Mouse (Mus musculus) mouse embryonic stem cell (cell line): ENCODE measurements around the gene Olfr522.
"Not testable (repeated sequence)": the region's sequence is repeated elsewhere in the genome, so short reads cannot be mapped to it uniquely, and the experiment has no call there.

Source experiments
- in situ Hi-C, 2 experiments: fragments of 300-500 bp; cut with MboI; formaldehyde crosslinking; loops; 1 replicate in 1 of 2; 3 replicates in 1 of 2; pipeline ENCODE4 v1.14.3; 2019 to 2020; ENCODE audit warnings: low sequenced_read_pairs in 2 of 2, low pct_unique_long_range_greater_than_20kb in 1 of 2, mixed read lengths in 1 of 2; ENCODE audit not compliant: unreplicated experiment in 1 of 2

Olfr522 gene

DNA sequence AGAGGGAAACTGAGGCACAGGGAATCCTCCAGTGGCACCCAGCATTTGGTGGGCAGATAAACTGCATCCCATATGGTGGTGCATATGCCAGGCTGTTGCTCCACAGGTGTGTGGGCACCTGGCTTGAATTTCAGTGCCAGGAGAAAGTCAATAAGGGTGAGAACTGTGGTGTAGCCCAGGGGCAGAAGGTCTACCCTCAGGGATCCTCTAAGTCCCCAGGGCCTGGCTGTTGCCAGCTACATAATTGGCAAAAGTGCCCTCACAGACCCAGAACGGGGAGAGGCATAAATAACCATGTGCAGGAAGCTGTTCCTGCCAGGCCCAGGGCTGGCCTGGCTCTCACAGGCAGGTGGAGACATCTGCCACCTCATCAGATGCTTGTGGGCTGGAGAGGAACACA lies 8.4 kb upstream of the Olfr522 start, which contains the start of gene Olfr523:
TSS of gene Olfr523 (plus strand) at position 282 of the 400 bp plus-strand sequence.
- in situ Hi-C loops: no loop called here

GRCm38 (mm10) chr7:140170863-140171262 lies 6.3 kb upstream of the Olfr522 start:
- in situ Hi-C loops: no loop called here

DNA sequence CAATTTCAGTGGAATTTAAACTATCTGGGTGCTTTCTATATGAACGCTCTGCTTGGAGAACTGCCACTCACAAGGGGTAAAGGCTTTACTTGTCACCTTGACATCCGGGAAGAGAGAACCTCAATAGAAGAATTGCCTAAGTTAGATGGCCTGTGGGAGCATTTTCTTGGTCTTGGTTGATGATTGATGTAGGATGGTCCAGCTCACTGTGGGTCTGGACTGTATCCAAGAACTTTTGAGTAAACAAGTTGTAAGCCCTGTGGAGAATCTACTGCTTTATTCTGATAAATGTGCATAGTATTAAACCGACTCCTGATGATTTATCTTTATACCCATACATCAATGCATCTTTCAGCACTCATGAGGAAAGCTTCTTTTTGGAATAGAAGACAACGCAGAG lies 4.8 kb upstream of the Olfr522 start:
- in situ Hi-C loops: no loop called here

DNA sequence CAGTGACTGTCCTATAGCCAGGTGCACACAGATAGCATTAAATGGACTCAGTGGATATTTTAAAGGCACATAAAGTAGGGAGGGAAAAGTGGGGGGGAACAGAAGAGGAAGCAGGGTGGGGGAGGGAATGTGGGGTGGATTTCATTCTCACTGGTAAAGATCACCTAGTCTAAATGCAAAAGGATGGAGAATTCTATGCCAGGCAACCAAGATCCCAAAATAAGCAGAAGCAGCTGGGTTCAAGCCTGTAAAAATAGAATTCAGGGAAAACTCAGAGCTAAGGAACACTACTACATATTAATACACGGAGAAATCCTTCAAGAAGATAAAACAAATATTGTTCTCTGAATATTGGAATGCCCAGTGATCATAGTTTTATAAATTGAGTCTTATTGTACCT lies 3.4 kb upstream of the Olfr522 start:
- in situ Hi-C loops: no loop called here

- in situ Hi-C loops: no loop called here
Observed at GRCm38 (mm10) chr7:140160363-140160762, 4.2 kb downstream of the Olfr522 start.

GRCm38 (mm10) chr7:140154218-140154927 lies 10.2 kb downstream of the Olfr522 start, which contains the start of gene Sprn:
Sprn (minus strand) TSS chr7:140154877.
- in situ Hi-C loops: no loop called here

DNA sequence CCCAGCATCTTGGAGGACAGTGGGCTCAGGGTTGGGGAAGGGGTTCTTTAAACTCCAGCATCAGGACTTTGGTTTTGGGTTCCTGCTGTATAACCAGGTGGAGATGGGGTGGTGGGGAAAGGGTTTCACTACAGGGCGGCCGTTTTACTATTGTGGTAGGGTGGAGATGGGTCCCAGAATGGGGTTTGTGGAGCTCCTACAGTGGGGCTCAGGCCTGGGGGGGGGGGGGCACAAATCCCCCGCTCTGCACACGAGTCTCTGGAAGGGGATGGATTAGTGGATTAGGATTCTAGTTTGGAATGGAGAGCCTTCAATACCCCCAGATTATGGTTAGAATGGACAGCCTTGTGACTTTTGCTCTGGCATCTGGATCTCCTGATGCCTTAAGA lies 10.7 kb downstream of the Olfr522 start:
- in situ Hi-C loops: no loop called here

DNA sequence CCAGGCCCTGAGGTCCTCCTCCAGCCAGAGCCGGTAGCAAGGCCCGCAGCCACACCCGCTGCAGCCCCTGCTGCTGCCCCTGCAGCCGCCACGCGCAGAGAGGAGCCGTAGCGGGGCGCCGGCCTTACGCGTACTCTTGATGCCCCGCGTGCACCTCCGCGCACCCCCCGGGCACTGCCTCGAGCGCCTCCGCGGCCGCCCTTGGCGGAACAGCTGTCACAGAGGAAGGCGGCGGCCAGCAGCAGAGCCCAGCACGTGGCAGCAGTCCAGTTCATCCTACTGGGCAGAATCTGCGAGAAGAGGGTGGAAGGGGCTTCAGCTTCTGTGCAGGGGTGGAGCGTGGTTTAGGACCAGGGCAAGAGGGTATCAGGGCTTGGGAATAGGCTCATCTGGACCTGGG lies 11.2 kb downstream of the Olfr522 start:
- in situ Hi-C loops: no loop called here

DNA sequence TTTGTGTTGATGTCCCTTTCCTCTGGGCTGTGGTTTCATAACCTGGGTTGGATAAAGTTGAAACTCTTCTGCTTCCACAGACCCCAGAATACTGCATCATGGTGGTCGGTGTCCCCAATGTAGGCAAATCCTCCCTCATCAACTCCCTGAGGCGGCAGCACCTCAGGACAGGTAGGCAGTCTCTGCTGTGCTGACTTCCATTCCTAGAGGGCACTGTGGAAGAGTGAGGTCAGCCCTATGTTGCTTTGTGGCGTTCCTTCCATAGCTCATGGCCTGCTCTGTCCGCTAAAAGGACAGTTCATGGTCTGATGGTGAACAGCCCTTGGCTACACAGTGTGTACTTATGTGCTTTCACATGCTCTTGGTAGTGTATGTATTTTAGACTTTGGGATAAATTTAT lies 20.0 kb downstream of the Olfr522 start:
- in situ Hi-C loops: no loop called here

DNA sequence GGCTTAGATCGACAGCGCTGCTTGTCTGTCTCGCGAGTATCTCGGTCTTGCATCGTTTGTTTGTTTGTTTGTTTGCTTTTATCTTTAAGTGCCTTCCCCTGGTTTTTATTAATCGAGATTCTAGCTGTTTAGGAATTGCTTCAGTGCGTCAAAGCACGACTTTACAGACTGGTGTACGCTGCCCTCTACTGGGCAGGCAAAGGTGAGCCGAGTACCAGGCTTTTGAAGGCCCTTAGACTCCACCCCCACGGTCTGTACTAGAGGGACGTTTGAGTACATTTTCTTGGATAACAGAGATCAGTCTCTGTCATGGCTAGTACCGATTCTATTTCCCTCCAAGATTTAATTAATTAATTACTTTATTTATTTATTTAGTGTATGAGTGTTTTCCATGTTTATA lies 23.2 kb downstream of the Olfr522 start:
- in situ Hi-C loops: no loop called here

DNA sequence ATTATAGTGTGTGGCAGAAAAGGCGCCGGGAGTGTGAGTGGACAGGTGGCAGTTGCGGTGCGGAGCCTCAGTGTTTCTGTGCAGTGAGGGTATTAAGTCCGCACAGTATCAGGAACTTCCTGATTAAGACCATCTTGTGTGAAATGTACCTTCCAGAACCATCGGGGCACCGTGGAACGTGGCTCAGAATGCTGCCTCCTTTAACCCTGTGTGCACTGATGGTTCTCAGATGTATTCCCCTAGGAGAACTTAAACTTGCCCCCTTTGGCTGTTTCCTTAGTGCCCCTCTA lies 26.6 kb downstream of the Olfr522 start:
- in situ Hi-C loops: no loop called here

- in situ Hi-C loops: no loop called here
Observed at GRCm38 (mm10) chr7:140137135-140138020, 27.2 kb downstream of the Olfr522 start, which contains the start of gene Mtg1. Mtg1 (plus strand) TSS chr7:140137564.

GRCm38 (mm10) chr7:140135106-140135770 lies 29.3 kb downstream of the Olfr522 start:
- in situ Hi-C loops: no loop called here

GRCm38 (mm10) chr7:140134033-140134432 lies 30.5 kb downstream of the Olfr522 start:
- in situ Hi-C loops: not testable (repeated sequence)

GRCm38 (mm10) chr7:140132184-140132583 lies 32.4 kb downstream of the Olfr522 start:
- in situ Hi-C loops: not testable (repeated sequence)

GRCm38 (mm10) chr7:140127911-140128310 lies 36.7 kb downstream of the Olfr522 start:
- in situ Hi-C loops: no loop called here

DNA sequence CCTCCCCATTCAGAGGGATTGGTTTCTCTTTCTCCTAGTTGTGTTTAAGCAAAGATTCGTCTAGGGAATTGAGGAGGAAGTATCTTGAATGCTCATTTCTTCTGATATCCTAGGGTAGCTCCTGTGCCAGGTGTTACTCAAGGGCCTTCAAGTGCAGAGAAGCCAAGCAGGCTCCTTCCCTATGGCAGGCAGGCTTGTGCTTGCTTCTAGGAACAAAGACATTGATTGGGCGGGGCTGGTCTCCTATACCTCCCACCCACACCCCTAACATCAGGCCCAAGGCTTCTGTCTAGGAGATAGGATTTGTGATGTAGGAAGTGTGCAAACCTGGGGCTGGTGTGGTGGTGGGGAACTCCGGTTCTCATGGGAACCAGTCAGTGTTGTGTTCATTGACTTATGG lies 37.6 kb downstream of the Olfr522 start:
- in situ Hi-C loops: no loop called here

DNA sequence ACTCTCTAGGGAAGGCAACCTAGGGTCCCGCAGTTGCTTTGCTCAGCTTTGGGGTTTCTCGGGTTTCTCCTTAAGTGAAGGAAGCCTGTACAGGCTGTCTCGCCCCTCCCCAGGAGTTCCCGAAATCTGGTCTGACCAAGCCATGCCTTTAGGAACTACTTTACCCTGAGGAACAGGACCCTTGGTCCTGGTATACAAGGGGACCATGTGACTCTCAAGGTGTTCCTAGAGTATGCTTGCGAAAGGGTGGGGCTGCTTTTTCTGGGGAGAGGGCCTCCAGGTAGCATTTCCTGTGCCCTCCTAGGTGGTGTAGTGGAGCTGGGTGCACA lies 38.6 kb downstream of the Olfr522 start:
- in situ Hi-C loops: no loop called here

- in situ Hi-C loops: no loop called here
Observed at GRCm38 (mm10) chr7:140125278-140126021, 39.1 kb downstream of the Olfr522 start.
